Mouse (Mus musculus): Measurements from ENCODE around the gene Kctd21. TPM values are rescaled to one million over a fixed set of nuclear protein-coding genes. Genes with fewer than 3 reads are reported as not detected.

Kctd21 gene
- total RNA-seq (2014; rRNA removed): 5.2 and 8.4 TPM in 2 replicates
- 3.2 and 3.4 TPM in 2 replicates for polyA plus RNA-seq (2015; fragmentation: Nextera tagmentation; extraction: Ambion mirVana)

GRCm38 (mm10) chr7:97331726-97332666 is at the start of gene Kctd21, which contains the start of gene Usp35:
Gene Kctd21 (plus strand): TSS chr7:97332327.
Gene Usp35 (minus strand): TSS chr7:97332020.
- WGBS: under 1% methylated on average over 67 of the region's 68 CpGs
- peak; percentile 97 for DNase-seq (ENCODE audit: low spot score)
- peak; percentile 40 for TF ChIP-seq CTCF (IDR thresholded peaks at IDR 0.05; ENCODE audit: low read depth)
- Histone ChIP-seq H3K27ac (peak within 1 kb of the TSS; percentile 59; the same call in 1 of the 2 replicates), H3K27me3 (ENCODE audit: insufficient read depth, low read length) (no peaks in the 10 kb centered on the region), H3K4me3 (ENCODE audit: low read length) (peak within 1 kb of the TSS; percentile 79), H3K9me3 (ENCODE audit: low read length) (no peaks in the 10 kb centered on the region), H3K9ac (replicated peaks; ENCODE audit: low read length) (peak within 1 kb of the TSS; percentile 59), H3K36me3 (ENCODE audit: insufficient read depth, low read length) (no peaks in the 10 kb centered on the region), H3K4me1 (ENCODE audit: insufficient read depth, low read length) (peaks cover 16% of the 10 kb centered on the region), H3K4me2 (ENCODE audit: low read depth, low read length) (peak within 1 kb of the TSS; percentile 68)
- peak; percentile 98 for ATAC-seq

- WGBS: 50% methylated on average over 2 of the region's 2 CpGs
- no peaks in the 10 kb centered on the region for H3K27me3 ChIP-seq (ENCODE audit: insufficient read depth, low read length)
These were observed 35.1 kb upstream of the Kctd21 start for GRCm38 (mm10) chr7:97296986-97297385.

GRCm38 (mm10) chr7:97297466-97297865 is 34.7 kb upstream of the Kctd21 start:
- Histone ChIP-seq H3K4me2 (ENCODE audit: low read depth, low read length) (no peak overlapping the region), H3K36me3 (ENCODE audit: insufficient read depth, low read length) (peaks cover 13% of the 10 kb centered on the region; the same call in 1 of the 2 replicates), H3K4me1 (ENCODE audit: insufficient read depth, low read length) (no peaks in the 10 kb centered on the region), H3K9ac (replicated peaks; ENCODE audit: low read length) (no peak overlapping the region), H3K4me3 (ENCODE audit: low read length) (no peak overlapping the region), H3K27ac (no peak overlapping the region), H3K27me3 (ENCODE audit: insufficient read depth, low read length) (no peaks in the 10 kb centered on the region), H3K9me3 (ENCODE audit: low read length) (no peaks in the 10 kb centered on the region)
- peak; percentile 70 for ATAC-seq
- peak; percentile 93 for TF ChIP-seq CTCF (IDR thresholded peaks at IDR 0.05; ENCODE audit: low read depth)
- peak; percentile 83 for DNase-seq (ENCODE audit: low spot score)
- WGBS: 4% methylated on average over 2 of the region's 2 CpGs

More at GRCm38 (mm10) chr7:97296986-97297385, 35.1 kb upstream of the Kctd21 start:
- Histone ChIP-seq H3K27ac (no peak overlapping the region), H3K9ac (replicated peaks; ENCODE audit: low read length) (no peak overlapping the region), H3K36me3 (ENCODE audit: insufficient read depth, low read length) (peaks cover 13% of the 10 kb centered on the region; the same call in 1 of the 2 replicates), H3K9me3 (ENCODE audit: low read length) (no peaks in the 10 kb centered on the region), H3K4me1 (ENCODE audit: insufficient read depth, low read length) (no peaks in the 10 kb centered on the region), H3K4me2 (ENCODE audit: low read depth, low read length) (no peak overlapping the region), H3K4me3 (ENCODE audit: low read length) (no peak overlapping the region)
- ATAC-seq (no peak), DNase-seq (ENCODE audit: low spot score) (no peak)
- TF ChIP-seq CTCF (IDR thresholded peaks at IDR 0.05; ENCODE audit: low read depth): no peak

- Histone ChIP-seq H3K4me1 (ENCODE audit: insufficient read depth, low read length) (no peaks in the 10 kb centered on the region), H3K4me3 (ENCODE audit: low read length) (no peak overlapping the region), H3K4me2 (ENCODE audit: low read depth, low read length) (no peak overlapping the region), H3K27ac (no peak overlapping the region), H3K27me3 (ENCODE audit: insufficient read depth, low read length) (no peaks in the 10 kb centered on the region), H3K9ac (replicated peaks; ENCODE audit: low read length) (no peak overlapping the region), H3K9me3 (ENCODE audit: low read length) (no peaks in the 10 kb centered on the region), H3K36me3 (ENCODE audit: insufficient read depth, low read length) (peaks cover 19% of the 10 kb centered on the region)
- WGBS: 91% methylated on average over 2 of the region's 2 CpGs
- DNase-seq (ENCODE audit: low spot score) (no peak), ATAC-seq (no peak)
- no peak for TF ChIP-seq CTCF (IDR thresholded peaks at IDR 0.05; ENCODE audit: low read depth)
These were observed 33.8 kb upstream of the Kctd21 start for GRCm38 (mm10) chr7:97298279-97298678.

- no peak overlapping the region for H3K4me2 ChIP-seq (ENCODE audit: low read depth, low read length)
- ATAC-seq (no peak), DNase-seq (ENCODE audit: low spot score) (no peak)
- WGBS: 85% methylated on average over 6 of the region's 6 CpGs
- no peaks in the 10 kb centered on the region for H3K4me1 ChIP-seq (ENCODE audit: insufficient read depth, low read length)
- H3K36me3 ChIP-seq (ENCODE audit: insufficient read depth, low read length): peaks cover 26% of the 10 kb centered on the region
- H3K9me3 ChIP-seq (ENCODE audit: low read length): no peaks in the 10 kb centered on the region
- no peak for TF ChIP-seq CTCF (IDR thresholded peaks at IDR 0.05; ENCODE audit: low read depth)
- H3K27me3 ChIP-seq (ENCODE audit: insufficient read depth, low read length): no peaks in the 10 kb centered on the region
- H3K4me3 ChIP-seq (ENCODE audit: low read length): no peak overlapping the region
- H3K9ac ChIP-seq (replicated peaks; ENCODE audit: low read length): no peak overlapping the region
- H3K27ac ChIP-seq: no peak overlapping the region
These were observed 33.2 kb upstream of the Kctd21 start for GRCm38 (mm10) chr7:97298943-97299342.

- Histone ChIP-seq H3K27ac (no peak overlapping the region), H3K9me3 (ENCODE audit: low read length) (no peaks in the 10 kb centered on the region), H3K36me3 (ENCODE audit: insufficient read depth, low read length) (peaks cover 41% of the 10 kb centered on the region), H3K4me1 (ENCODE audit: insufficient read depth, low read length) (no peaks in the 10 kb centered on the region), H3K4me2 (ENCODE audit: low read depth, low read length) (no peak overlapping the region), H3K9ac (replicated peaks; ENCODE audit: low read length) (no peak overlapping the region), H3K4me3 (ENCODE audit: low read length) (no peak overlapping the region), H3K27me3 (ENCODE audit: insufficient read depth, low read length) (no peaks in the 10 kb centered on the region)
- ATAC-seq: no peak
- TF ChIP-seq CTCF (IDR thresholded peaks at IDR 0.05; ENCODE audit: low read depth): no peak
- 95% methylated on average over 2 of the region's 2 CpGs for WGBS
- no peak for DNase-seq (ENCODE audit: low spot score)
These were observed 31.2 kb upstream of the Kctd21 start for GRCm38 (mm10) chr7:97300914-97301313.

Measured in hindbrain, postnatal 0 days (tissue).